Mouse (Mus musculus): ENCODE results near the gene Tmem234. TPM values are rescaled to one million over a fixed set of nuclear protein-coding genes. Genes with fewer than 3 reads are reported as not detected.
"Not testable (repeated sequence)": the region's sequence is repeated elsewhere in the genome, so short reads cannot be mapped to it uniquely, and the experiment has no call there.

Tmem234 gene
- total RNA-seq (2021): 100 to 1,000 TPM; 111 to 114 TPM
- long read RNA-seq, experiment 1, transcript Tmem234-201 (5 exons, 1,437 nt): major isoform, 56 of 158 reads
- long read RNA-seq, experiment 1, transcript Tmem234-220 (4 exons, 652 nt): minor isoform, 6 of 158 reads
- long read RNA-seq, experiment 1, transcript Tmem234-212 (6 exons, 680 nt): minor isoform, 11 of 158 reads
- long read RNA-seq, experiment 1, transcript Tmem234-210 (5 exons, 1,519 nt): minor isoform, 25 of 158 reads
- long read RNA-seq, experiment 1, partial matches to known transcripts: 13 of 158 reads
- long read RNA-seq, experiment 1, other reads (novel, unspliced or antisense): 33 of 158 reads
- long read RNA-seq, experiment 2, transcript Tmem234-220 (4 exons, 652 nt): minor isoform, 16 of 178 reads
- long read RNA-seq, experiment 2, transcript Tmem234-201 (5 exons, 1,437 nt): major isoform, 39 of 178 reads
- long read RNA-seq, experiment 2, transcript Tmem234-212 (6 exons, 680 nt): minor isoform, 10 of 178 reads
- long read RNA-seq, experiment 2, transcript Tmem234-210 (5 exons, 1,519 nt): major isoform, 39 of 178 reads
- long read RNA-seq, experiment 2, partial matches to known transcripts: 18 of 178 reads
- long read RNA-seq, experiment 2, other reads (novel, unspliced or antisense): 41 of 178 reads

- peak; percentile 64 to 68 for DNase-seq (ENCODE audit: low spot score in 2 of 2)
Measured at GRCm38 (mm10) chr4:129600233-129601158, at the start of gene Tmem234, which contains the start of gene Eif3i. Gene Tmem234 (plus strand): TSS chr4:129600668. Gene Eif3i (minus strand): TSS chr4:129600648.

- not testable (repeated sequence) for DNase-seq (ENCODE audit: low spot score in 2 of 2)
Measured at GRCm38 (mm10) chr4:129554512-129554911, 46.0 kb upstream of the Tmem234 start.

GRCm38 (mm10) chr4:129555421-129555861 is 45.0 kb upstream of the Tmem234 start:
- DNase-seq (ENCODE audit: low spot score in 2 of 2): peak in 1 of 2 experiments; percentile 54

GRCm38 (mm10) chr4:129555862-129556531 is 44.5 kb upstream of the Tmem234 start:
- DNase-seq (ENCODE audit: low spot score in 2 of 2): no peak

- DNase-seq (ENCODE audit: low spot score in 2 of 2): peak; percentile 78 to 84
Measured at GRCm38 (mm10) chr4:129556532-129557223, 43.8 kb upstream of the Tmem234 start.

- no peak for DNase-seq (ENCODE audit: low spot score in 2 of 2)
Measured at GRCm38 (mm10) chr4:129557256-129557808, 43.1 kb upstream of the Tmem234 start.

- DNase-seq (ENCODE audit: low spot score in 2 of 2): no peak
Measured at GRCm38 (mm10) chr4:129558321-129558955, 42.0 kb upstream of the Tmem234 start.

GRCm38 (mm10) chr4:129561184-129561583 is 39.3 kb upstream of the Tmem234 start:
- DNase-seq (ENCODE audit: low spot score in 2 of 2): no peak

GRCm38 (mm10) chr4:129563718-129564117 is 36.8 kb upstream of the Tmem234 start:
- DNase-seq (ENCODE audit: low spot score in 2 of 2): no peak

GRCm38 (mm10) chr4:129565139-129565538 is 35.3 kb upstream of the Tmem234 start:
- DNase-seq (ENCODE audit: low spot score in 2 of 2): no peak

GRCm38 (mm10) chr4:129568366-129568765 is 32.1 kb upstream of the Tmem234 start:
- no peak for DNase-seq (ENCODE audit: low spot score in 2 of 2)

GRCm38 (mm10) chr4:129570028-129570427 is 30.4 kb upstream of the Tmem234 start:
- DNase-seq (ENCODE audit: low spot score in 2 of 2): no peak

- no peak for DNase-seq (ENCODE audit: low spot score in 2 of 2)
Measured at GRCm38 (mm10) chr4:129571551-129572084, 28.9 kb upstream of the Tmem234 start.

- DNase-seq (ENCODE audit: low spot score in 2 of 2): no peak
Measured at GRCm38 (mm10) chr4:129572236-129573092, 28.0 kb upstream of the Tmem234 start.

GRCm38 (mm10) chr4:129573093-129573370 is 27.4 kb upstream of the Tmem234 start:
- no peak for DNase-seq (ENCODE audit: low spot score in 2 of 2)

GRCm38 (mm10) chr4:129573430-129573829 is 27.0 kb upstream of the Tmem234 start, which contains the start of gene Lck:
Gene Lck (minus strand): TSS chr4:129573641.
- DNase-seq (ENCODE audit: low spot score in 2 of 2): no peak

- DNase-seq (ENCODE audit: low spot score in 2 of 2): no peak
Measured at GRCm38 (mm10) chr4:129575171-129575844, 25.2 kb upstream of the Tmem234 start.

All from adrenal gland, postnatal 4 days (tissue).